Mouse (Mus musculus): ENCODE data around the gene Ptgfr. TPM values are rescaled to one million over a fixed set of nuclear protein-coding genes. Genes with fewer than 3 reads are reported as not detected.

Ptgfr gene
- 2.0 TPM in 2 replicates for polyA plus RNA-seq (2015; fragmentation: Nextera tagmentation; extraction: Ambion mirVana)

- Histone ChIP-seq H3K27me3 (ENCODE audit: control insufficient read depth, insufficient read depth, low read length) (no peaks in the 10 kb centered on the region), H3K4me1 (replicated peaks; ENCODE audit: control insufficient read depth, insufficient read depth) (no peaks in the 10 kb centered on the region; the same call in 1 of the 2 replicates), H3K4me2 (replicated peaks; ENCODE audit: low read depth) (peak within 1 kb of the TSS; percentile 82), H3K4me3 (ENCODE audit: low read depth, low read length) (peak within 1 kb of the TSS; percentile 47), H3K36me3 (ENCODE audit: control insufficient read depth, insufficient read depth, low read length) (no peaks in the 10 kb centered on the region), H3K27ac (replicated peaks) (no peak within 1 kb of the TSS), H3K9me3 (ENCODE audit: control insufficient read depth, low read length) (no peaks in the 10 kb centered on the region), H3K9ac (ENCODE audit: low read length) (peak within 1 kb of the TSS; percentile 64)
- DNase-seq (ENCODE audit: low spot score) (peak; percentile 51), ATAC-seq (ENCODE audit: low FRiP score, low TSS enrichment) (peak; percentile 66; the same call in 1 of the 2 replicates)
- TF ChIP-seq EP300 (optimal IDR thresholded peaks at IDR 0.05) (no peak), CTCF (IDR thresholded peaks at IDR 0.05; ENCODE audit: low read depth) (peak; percentile 82)
- 2% methylated on average over 30 of the region's 30 CpGs for WGBS
These were observed at the start of gene Ptgfr for GRCm38 (mm10) chr3:151836871-151837680. Gene Ptgfr, minus strand, starts transcription at chr3:151837630.

DNA sequence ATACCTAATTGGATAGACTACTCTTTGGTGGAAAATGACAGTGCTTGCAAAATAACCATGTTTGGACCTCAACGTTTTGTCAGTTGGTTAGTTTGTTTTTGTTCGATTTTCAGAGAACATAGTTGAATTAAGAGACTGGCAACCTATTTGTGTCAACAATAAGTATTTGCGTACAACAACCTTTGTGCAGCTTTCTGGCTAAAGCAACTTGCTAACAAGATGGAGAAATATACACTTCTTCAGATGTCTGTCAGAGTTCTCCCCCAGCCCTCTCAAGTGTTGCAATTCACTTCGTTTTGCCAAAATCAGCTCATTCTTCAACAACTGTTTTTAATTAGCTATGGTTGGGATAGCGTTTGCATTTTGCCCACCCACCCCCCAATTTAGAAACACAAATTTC is 46.5 kb upstream of the Ptgfr start:
- Histone ChIP-seq H3K36me3 (ENCODE audit: control insufficient read depth, insufficient read depth, low read length) (no peaks in the 10 kb centered on the region), H3K27ac (replicated peaks) (no peak overlapping the region), H3K4me1 (replicated peaks; ENCODE audit: control insufficient read depth, insufficient read depth) (no peaks in the 10 kb centered on the region), H3K27me3 (ENCODE audit: control insufficient read depth, insufficient read depth, low read length) (no peaks in the 10 kb centered on the region), H3K4me3 (ENCODE audit: low read depth, low read length) (no peak overlapping the region), H3K4me2 (replicated peaks; ENCODE audit: low read depth) (no peak overlapping the region), H3K9me3 (ENCODE audit: control insufficient read depth, low read length) (no peaks in the 10 kb centered on the region), H3K9ac (ENCODE audit: low read length) (no peak overlapping the region)
- no peak for ATAC-seq (ENCODE audit: low FRiP score, low TSS enrichment)
- no peak for DNase-seq (ENCODE audit: low spot score)
- WGBS: 79% methylated on average over 5 of the region's 5 CpGs
- TF ChIP-seq CTCF (IDR thresholded peaks at IDR 0.05; ENCODE audit: low read depth): no peak
- TF ChIP-seq EP300 (optimal IDR thresholded peaks at IDR 0.05): no peak

GRCm38 (mm10) chr3:151879981-151880380 is 42.6 kb upstream of the Ptgfr start:
- Histone ChIP-seq H3K9ac (ENCODE audit: low read length) (no peak overlapping the region), H3K4me2 (replicated peaks; ENCODE audit: low read depth) (no peak overlapping the region), H3K36me3 (ENCODE audit: control insufficient read depth, insufficient read depth, low read length) (no peaks in the 10 kb centered on the region), H3K4me3 (ENCODE audit: low read depth, low read length) (no peak overlapping the region), H3K27ac (replicated peaks) (no peak overlapping the region), H3K27me3 (ENCODE audit: control insufficient read depth, insufficient read depth, low read length) (no peaks in the 10 kb centered on the region), H3K9me3 (ENCODE audit: control insufficient read depth, low read length) (no peaks in the 10 kb centered on the region), H3K4me1 (replicated peaks; ENCODE audit: control insufficient read depth, insufficient read depth) (no peaks in the 10 kb centered on the region)
- DNase-seq (ENCODE audit: low spot score) (no peak), ATAC-seq (ENCODE audit: low FRiP score, low TSS enrichment) (no peak)
- TF ChIP-seq CTCF (IDR thresholded peaks at IDR 0.05; ENCODE audit: low read depth): peak; percentile 36
- no peak for TF ChIP-seq EP300 (optimal IDR thresholded peaks at IDR 0.05)
- WGBS: 72% methylated on average over 2 of the region's 2 CpGs

- Histone ChIP-seq H3K27ac (replicated peaks) (no peak overlapping the region), H3K36me3 (ENCODE audit: control insufficient read depth, insufficient read depth, low read length) (no peaks in the 10 kb centered on the region), H3K9me3 (ENCODE audit: control insufficient read depth, low read length) (no peaks in the 10 kb centered on the region), H3K4me2 (replicated peaks; ENCODE audit: low read depth) (no peak overlapping the region), H3K9ac (ENCODE audit: low read length) (no peak overlapping the region), H3K27me3 (ENCODE audit: control insufficient read depth, insufficient read depth, low read length) (no peaks in the 10 kb centered on the region), H3K4me1 (replicated peaks; ENCODE audit: control insufficient read depth, insufficient read depth) (no peaks in the 10 kb centered on the region), H3K4me3 (ENCODE audit: low read depth, low read length) (no peak overlapping the region)
- DNase-seq (ENCODE audit: low spot score) (no peak), ATAC-seq (ENCODE audit: low FRiP score, low TSS enrichment) (no peak)
- TF ChIP-seq CTCF (IDR thresholded peaks at IDR 0.05; ENCODE audit: low read depth) (no peak), EP300 (optimal IDR thresholded peaks at IDR 0.05) (no peak)
These were observed 31.5 kb upstream of the Ptgfr start for GRCm38 (mm10) chr3:151868970-151869369.

DNA sequence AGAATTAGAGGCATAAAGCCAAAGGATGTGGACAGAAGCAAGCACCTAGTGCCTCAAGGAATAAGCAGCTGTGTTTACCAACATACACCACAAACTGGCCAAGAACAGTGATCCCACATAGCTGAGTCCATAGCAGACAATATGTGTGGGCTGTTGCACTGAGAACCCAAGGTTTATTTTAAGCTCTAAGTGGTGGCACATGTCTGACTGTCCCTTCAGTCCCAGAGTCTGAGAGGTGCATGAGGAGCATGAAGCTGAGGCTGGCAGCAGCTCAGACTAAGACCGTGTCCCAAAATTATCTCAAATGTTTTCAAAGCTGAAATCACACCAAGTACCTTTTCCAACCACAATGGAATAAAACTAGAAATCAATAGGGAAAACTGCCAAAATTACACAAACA is 13.9 kb upstream of the Ptgfr start:
- 73% methylated on average over 1 of the region's 1 CpGs for WGBS
- no peak for DNase-seq (ENCODE audit: low spot score)
- no peaks in the 10 kb centered on the region for H3K4me1 ChIP-seq (replicated peaks; ENCODE audit: control insufficient read depth, insufficient read depth)
- ATAC-seq (ENCODE audit: low FRiP score, low TSS enrichment): no peak
- no peak overlapping the region for H3K9ac ChIP-seq (ENCODE audit: low read length)
- H3K27me3 ChIP-seq (ENCODE audit: control insufficient read depth, insufficient read depth, low read length): no peaks in the 10 kb centered on the region
- no peak overlapping the region for H3K4me3 ChIP-seq (ENCODE audit: low read depth, low read length)
- no peak overlapping the region for H3K27ac ChIP-seq (replicated peaks)
- no peaks in the 10 kb centered on the region for H3K36me3 ChIP-seq (ENCODE audit: control insufficient read depth, insufficient read depth, low read length)
- H3K4me2 ChIP-seq (replicated peaks; ENCODE audit: low read depth): no peak overlapping the region
- H3K9me3 ChIP-seq (ENCODE audit: control insufficient read depth, low read length): no peaks in the 10 kb centered on the region
- TF ChIP-seq EP300 (optimal IDR thresholded peaks at IDR 0.05): no peak
- TF ChIP-seq CTCF (IDR thresholded peaks at IDR 0.05; ENCODE audit: low read depth): no peak

GRCm38 (mm10) chr3:151850621-151851020 is 13.2 kb upstream of the Ptgfr start:
- Histone ChIP-seq H3K4me3 (ENCODE audit: low read depth, low read length) (no peak overlapping the region), H3K4me2 (replicated peaks; ENCODE audit: low read depth) (no peak overlapping the region), H3K9ac (ENCODE audit: low read length) (no peak overlapping the region), H3K27ac (replicated peaks) (no peak overlapping the region), H3K4me1 (replicated peaks; ENCODE audit: control insufficient read depth, insufficient read depth) (no peaks in the 10 kb centered on the region), H3K27me3 (ENCODE audit: control insufficient read depth, insufficient read depth, low read length) (no peaks in the 10 kb centered on the region), H3K9me3 (ENCODE audit: control insufficient read depth, low read length) (no peaks in the 10 kb centered on the region), H3K36me3 (ENCODE audit: control insufficient read depth, insufficient read depth, low read length) (no peaks in the 10 kb centered on the region)
- TF ChIP-seq EP300 (optimal IDR thresholded peaks at IDR 0.05): no peak
- TF ChIP-seq CTCF (IDR thresholded peaks at IDR 0.05; ENCODE audit: low read depth): no peak
- no peak for ATAC-seq (ENCODE audit: low FRiP score, low TSS enrichment)
- no peak for DNase-seq (ENCODE audit: low spot score)
- 75% methylated on average over 1 of the region's 1 CpGs for WGBS

Data from stomach, postnatal 0 days (tissue).